Mouse (Mus musculus) spleen, postnatal 10 days (tissue): ENCODE data around the gene Ptprm.
A peak's percentile ranks its signal among the peaks of the same experiment; 100 is the strongest.

ENCODE experiments used
- DNase-seq, 2 experiments: peaks; one replicate each; pipeline ENCODE4 v3.0.0; 2021 to 2022; ENCODE audit warnings: low spot score in 2 of 2

The Ptprm gene

GRCm38 (mm10) chr17:67073580-67073979 lies 280.7 kb downstream of the Ptprm start:
- no peak for DNase-seq

- no peak for DNase-seq
Measured at GRCm38 (mm10) chr17:67073139-67073538, 281.1 kb downstream of the Ptprm start.

- no peak for DNase-seq
Measured at GRCm38 (mm10) chr17:67071231-67072009, 282.8 kb downstream of the Ptprm start.

GRCm38 (mm10) chr17:67063611-67064010 lies 290.6 kb downstream of the Ptprm start:
- no peak for DNase-seq

- DNase-seq, result no peak
Measured at GRCm38 (mm10) chr17:67055681-67056080, 298.6 kb downstream of the Ptprm start.

- DNase-seq, result no peak
Measured at GRCm38 (mm10) chr17:67054202-67054601, 300.1 kb downstream of the Ptprm start.

- no peak for DNase-seq
Measured at GRCm38 (mm10) chr17:67052624-67053314, 301.5 kb downstream of the Ptprm start.

- no peak for DNase-seq
Measured at GRCm38 (mm10) chr17:67047697-67048096, 306.6 kb downstream of the Ptprm start.

- DNase-seq, result no peak
Measured at GRCm38 (mm10) chr17:67038558-67038957, 315.7 kb downstream of the Ptprm start.

- DNase-seq, result no peak
Measured at GRCm38 (mm10) chr17:67033547-67033946, 320.7 kb downstream of the Ptprm start.

- DNase-seq, result no peak
Measured at GRCm38 (mm10) chr17:67032021-67032420, 322.2 kb downstream of the Ptprm start.

GRCm38 (mm10) chr17:67031341-67031740 lies 322.9 kb downstream of the Ptprm start:
- no peak for DNase-seq

GRCm38 (mm10) chr17:67027274-67027673 lies 327.0 kb downstream of the Ptprm start:
- no peak for DNase-seq

- DNase-seq, result no peak
Measured at GRCm38 (mm10) chr17:67016501-67016900, 337.8 kb downstream of the Ptprm start.

GRCm38 (mm10) chr17:67013217-67013616 lies 341.0 kb downstream of the Ptprm start:
- no peak for DNase-seq

GRCm38 (mm10) chr17:67011836-67012583 lies 342.2 kb downstream of the Ptprm start:
- DNase-seq, result no peak

GRCm38 (mm10) chr17:67010136-67010535 lies 344.1 kb downstream of the Ptprm start:
- DNase-seq, result no peak

GRCm38 (mm10) chr17:67008137-67008536 lies 346.1 kb downstream of the Ptprm start:
- no peak for DNase-seq

- peak in 1 of 2 experiments; percentile 35 for DNase-seq
Measured at GRCm38 (mm10) chr17:67006740-67007385, 347.4 kb downstream of the Ptprm start.

GRCm38 (mm10) chr17:66996882-66997281 lies 357.4 kb downstream of the Ptprm start:
- DNase-seq, result no peak

- no peak for DNase-seq
Measured at GRCm38 (mm10) chr17:66996016-66996415, 358.2 kb downstream of the Ptprm start.

GRCm38 (mm10) chr17:66991815-66992214 lies 362.4 kb downstream of the Ptprm start:
- no peak for DNase-seq
